Mouse (Mus musculus) midbrain, embryonic 12.5 days (tissue): ENCODE measurements at regions not wholly inside any gene's neighbourhood (a gene's known extent, or its start where the extent isn't known, plus 50 kb on each side); places are given as distances from the start of the nearest gene placed in this dataset.

ENCODE experiments used
- ATAC-seq: fragments of 200-750 bp; cut with Nextera tagmentation; 2 replicates; pipeline ENCODE4 v1.8.0; 2017; ENCODE audit warnings: low read depth, moderate TSS enrichment, moderate library complexity; ENCODE audit not compliant: low FRiP score
- H3K27ac ChIP-seq: fragments of 300-500 bp; sonication (generic); replicated peaks from 2 replicates; pipeline ENCODE4 v1.5.1; 2016; ENCODE audit warnings: mild to moderate bottlenecking
- H3K27me3 ChIP-seq: fragments of 300-500 bp; sonication (generic); 2 replicates; pipeline ENCODE4 v1.6.1; 2016; ENCODE audit warnings: mild to moderate bottlenecking
- H3K36me3 ChIP-seq: fragments of 300-500 bp; sonication (generic); 2 replicates; pipeline ENCODE4 v1.6.1; 2016
- H3K4me1 ChIP-seq: fragments of 300-500 bp; sonication (generic); 2 replicates; pipeline ENCODE4 v1.6.1; 2016
- H3K4me2 ChIP-seq: fragments of 300-500 bp; sonication (generic); replicated peaks from 2 replicates; pipeline ENCODE4 v1.6.1; 2016; ENCODE audit warnings: mild to moderate bottlenecking, moderate library complexity
- H3K4me3 ChIP-seq: fragments of 300-500 bp; sonication (generic); 2 replicates; pipeline ENCODE4 v1.5.1; 2016; ENCODE audit warnings: mild to moderate bottlenecking
- H3K9ac ChIP-seq: fragments of 300-500 bp; sonication (generic); replicated peaks from 2 replicates; pipeline ENCODE4 v1.6.1; 2016; ENCODE audit warnings: mild to moderate bottlenecking, moderate library complexity
- H3K9me3 ChIP-seq: fragments of 300-500 bp; sonication (generic); 2 replicates; pipeline ENCODE4 v1.6.1; 2016; ENCODE audit warnings: mild to moderate bottlenecking
- WGBS: fragments of 180-500 bp; shearing (Covaris S2); methylation state at CpG from one replicate; pipeline ENCODE4 v1.1.7; 2016; 5-methylcytosine and 5-hydroxymethylcytosine counted together

DNA sequence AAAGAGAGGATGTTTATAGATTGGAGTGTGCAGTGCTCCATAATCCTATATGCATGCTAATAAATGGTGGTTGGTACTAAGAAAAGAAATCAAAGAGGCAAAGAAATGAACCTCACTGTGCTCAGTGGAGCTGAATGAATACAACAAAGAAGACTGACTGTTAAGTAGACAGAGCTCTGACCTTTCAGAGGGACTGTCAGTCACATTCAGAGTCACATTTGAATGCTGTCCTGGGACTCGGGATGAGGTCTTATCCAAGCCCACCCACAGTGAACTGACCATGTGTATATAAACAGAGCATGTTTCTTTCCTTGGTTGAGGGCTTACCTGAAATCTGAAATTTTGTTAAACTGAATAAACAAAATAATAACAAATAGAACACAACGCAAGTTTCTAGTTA, 1473.3 kb downstream of the Cdh8 start:
- Histone ChIP-seq H3K4me1 (0 out of 2 replicates have a peak, but pooled peaks cover 4% of the 10 kb centered on the region), H3K27ac (no peak overlapping the region), H3K4me3 (no peak overlapping the region), H3K36me3 (no peaks in the 10 kb centered on the region), H3K9ac (no peak overlapping the region), H3K27me3 (no peaks in the 10 kb centered on the region), H3K9me3 (no peaks in the 10 kb centered on the region), H3K4me2 (no peak overlapping the region)
- peak; percentile 86 for ATAC-seq
- 18% methylated on average over 2 of the region's 2 CpGs for WGBS

GRCm38 (mm10) chr8:97936836-97937235, 1479.4 kb downstream of the Cdh8 start:
- Histone ChIP-seq H3K4me1 (no peaks in the 10 kb centered on the region), H3K9me3 (no peaks in the 10 kb centered on the region), H3K4me2 (no peak overlapping the region), H3K9ac (no peak overlapping the region), H3K27me3 (no peaks in the 10 kb centered on the region), H3K36me3 (no peaks in the 10 kb centered on the region), H3K4me3 (no peak overlapping the region), H3K27ac (no peak overlapping the region)
- WGBS, result 82% methylated on average over 3 of the region's 3 CpGs
- ATAC-seq, result no peak
